Mouse (Mus musculus) liver, adult 2 months (tissue): ENCODE measurements at regions not wholly inside any gene's neighbourhood (a gene's known extent, or its start where the extent isn't known, plus 50 kb on each side); places are given as distances from the start of the nearest gene placed in this dataset.
"Not testable (repeated sequence)": the region's sequence is repeated elsewhere in the genome, so short reads cannot be mapped to it uniquely, and the experiment has no call there.

Experiments used
- DNase-seq: peaks from one replicate; pipeline ENCODE4 v3.0.0-alpha.2; 2011; ENCODE audit warnings: low read depth, low spot score; ENCODE audit errors: extremely low read depth
- H3K27ac ChIP-seq: fragments of 200-500 bp; replicated peaks from 2 replicates; pipeline ENCODE4 v1.5.1; 2012; ENCODE audit warnings: low read depth, mild to moderate bottlenecking, control low read depth, inconsistent platforms, low read length; ENCODE audit not compliant: insufficient read depth
- H3K27me3 ChIP-seq: fragments of 200-500 bp; 2 replicates; pipeline ENCODE4 v1.6.1; 2012; ENCODE audit warnings: mild to moderate bottlenecking, moderate library complexity, low read length, inconsistent platforms; ENCODE audit not compliant: control insufficient read depth, insufficient read depth
- H3K36me3 ChIP-seq: fragments of 200-500 bp; 2 replicates; pipeline ENCODE4 v1.6.1; 2012; ENCODE audit warnings: low read length, inconsistent platforms; ENCODE audit not compliant: control insufficient read depth, insufficient read depth
- H3K4me1 ChIP-seq: fragments of 200-500 bp; 2 replicates; pipeline ENCODE4 v1.6.1; 2011; ENCODE audit warnings: low read length; ENCODE audit not compliant: control insufficient read depth, insufficient read depth
- H3K4me3 ChIP-seq: fragments of 200-500 bp; 2 replicates; pipeline ENCODE4 v1.5.1; 2011; ENCODE audit warnings: low read depth, mild to moderate bottlenecking, control low read depth, low read length, moderate library complexity; ENCODE audit not compliant: insufficient read depth
- H3K79me2 ChIP-seq: fragments of 200-500 bp; 2 replicates; pipeline ENCODE4 v1.6.1; 2012; ENCODE audit warnings: inconsistent platforms, mild to moderate bottlenecking, low read length, moderate library complexity; ENCODE audit not compliant: control insufficient read depth, insufficient read depth
- H3K9ac ChIP-seq: fragments of 200-500 bp; 2 replicates; pipeline ENCODE4 v1.6.1; 2012; ENCODE audit warnings: low read depth, mild to moderate bottlenecking, control low read depth, inconsistent platforms, low read length
- CTCF ChIP-seq: fragments of 200-500 bp; IDR thresholded peaks from 2 replicates; pipeline ENCODE4 v1.5.1; 2011; ENCODE audit warnings: low read depth, low read length, control low read depth
- POLR2A ChIP-seq: fragments of 200-500 bp; IDR thresholded peaks from 2 replicates; pipeline ENCODE4 v1.6.1; 2011; ENCODE audit warnings: low read length, control low read depth; ENCODE audit not compliant: insufficient read depth; ENCODE audit errors: extremely low read depth
- WGBS: fragments of 180-500 bp; shearing (Covaris S2); methylation state at CpG from one replicate; pipeline ENCODE4 v1.1.7; 2018; 5-methylcytosine and 5-hydroxymethylcytosine counted together

GRCm38 (mm10) chr7:62231120-62231574 is 115.2 kb upstream of the Ndn start:
- no peak overlapping the region for H3K9ac ChIP-seq
- H3K4me3 ChIP-seq: no peak overlapping the region
- H3K36me3 ChIP-seq: no peaks in the 10 kb centered on the region
- no peaks in the 10 kb centered on the region for H3K79me2 ChIP-seq
- no peaks in the 10 kb centered on the region for H3K4me1 ChIP-seq
- TF ChIP-seq CTCF (no peak), POLR2A (no peak)
- WGBS: 16% methylated on average over 13 of the region's 13 CpGs
- DNase-seq: no peak
- H3K27me3 ChIP-seq: no peaks in the 10 kb centered on the region
- no peak overlapping the region for H3K27ac ChIP-seq

- H3K36me3 ChIP-seq: no peaks in the 10 kb centered on the region
- TF ChIP-seq POLR2A (no peak), CTCF (no peak)
- H3K27me3 ChIP-seq: no peaks in the 10 kb centered on the region
- DNase-seq: no peak
- H3K4me3 ChIP-seq: no peak overlapping the region
- WGBS: 59% methylated on average over 5 of the region's 5 CpGs
- H3K4me1 ChIP-seq: no peaks in the 10 kb centered on the region
- no peak overlapping the region for H3K27ac ChIP-seq
- H3K9ac ChIP-seq: no peak overlapping the region
- no peaks in the 10 kb centered on the region for H3K79me2 ChIP-seq
Measured at GRCm38 (mm10) chr7:62232076-62232475, 114.3 kb upstream of the Ndn start.

GRCm38 (mm10) chr7:62234037-62234436 is 112.3 kb upstream of the Ndn start:
- no peak for DNase-seq
- no peak overlapping the region for H3K4me3 ChIP-seq
- no peaks in the 10 kb centered on the region for H3K27me3 ChIP-seq
- no peak for TF ChIP-seq POLR2A
- no peak for TF ChIP-seq CTCF
- no peaks in the 10 kb centered on the region for H3K79me2 ChIP-seq
- no peaks in the 10 kb centered on the region for H3K4me1 ChIP-seq
- H3K36me3 ChIP-seq: no peaks in the 10 kb centered on the region
- 61% methylated on average over 6 of the region's 6 CpGs for WGBS
- no peak overlapping the region for H3K27ac ChIP-seq
- H3K9ac ChIP-seq: no peak overlapping the region

GRCm38 (mm10) chr7:62235766-62236165 is 110.6 kb upstream of the Ndn start:
- Histone ChIP-seq H3K9ac (no peak overlapping the region), H3K4me3 (no peak overlapping the region), H3K79me2 (no peaks in the 10 kb centered on the region), H3K36me3 (no peaks in the 10 kb centered on the region), H3K4me1 (no peaks in the 10 kb centered on the region), H3K27ac (no peak overlapping the region), H3K27me3 (no peaks in the 10 kb centered on the region)
- no peak for DNase-seq
- WGBS: 89% methylated on average over 1 of the region's 1 CpGs
- TF ChIP-seq POLR2A (no peak), CTCF (no peak)

- Histone ChIP-seq H3K79me2 (no peaks in the 10 kb centered on the region), H3K36me3 (no peaks in the 10 kb centered on the region), H3K4me1 (no peaks in the 10 kb centered on the region), H3K27me3 (no peaks in the 10 kb centered on the region), H3K4me3 (no peak overlapping the region), H3K27ac (no peak overlapping the region), H3K9ac (no peak overlapping the region)
- no peak for DNase-seq
- 38% methylated on average over 8 of the region's 8 CpGs for WGBS
- no peak for TF ChIP-seq POLR2A
- TF ChIP-seq CTCF: no peak
Measured at GRCm38 (mm10) chr7:62261688-62262114, 84.7 kb upstream of the Ndn start.

- H3K79me2 ChIP-seq, H3K9ac ChIP-seq, H3K4me1 ChIP-seq, H3K27me3 ChIP-seq, DNase-seq, H3K27ac ChIP-seq, H3K36me3 ChIP-seq, H3K4me3 ChIP-seq: not testable (repeated sequence)
- WGBS: 60% methylated on average over 2 of the region's 2 CpGs
Measured at GRCm38 (mm10) chr7:62262174-62262573, 84.2 kb upstream of the Ndn start.
